Mouse (Mus musculus): ENCODE measurements around the gene Amz1. TPM values are rescaled to one million over a fixed set of nuclear protein-coding genes. Genes with fewer than 3 reads are reported as not detected.

Gene Amz1
- polyA plus RNA-seq, 1 experiment from 2014 or later = 1.6 TPM

GRCm38 (mm10) chr5:140702103-140702513 lies 21.8 kb upstream of the Amz1 start, which contains the start of gene Iqce:
TSS of gene Iqce (minus strand) at chr5:140702378.
- peak within 1 kb of the TSS; percentile 86 for H3K27ac ChIP-seq (replicated peaks)
- H3K4me1 ChIP-seq (replicated peaks) = peaks cover 59% of the 10 kb centered on the region
- 1% methylated on average over 33 of the region's 33 CpGs for WGBS
- H3K9ac ChIP-seq = peak within 1 kb of the TSS; percentile 89
- no peaks in the 10 kb centered on the region for H3K27me3 ChIP-seq
- ATAC-seq (ENCODE audit: low read depth) = peak; percentile 59
- H3K9me3 ChIP-seq = no peaks in the 10 kb centered on the region
- peak within 1 kb of the TSS; percentile 90 for H3K4me2 ChIP-seq
- H3K36me3 ChIP-seq = peaks cover 19% of the 10 kb centered on the region
- H3K4me3 ChIP-seq = peak within 1 kb of the TSS; percentile 77

- H3K27me3 ChIP-seq = no peaks in the 10 kb centered on the region
- H3K36me3 ChIP-seq = peaks cover 19% of the 10 kb centered on the region
- peak overlapping the region; percentile 89 for H3K9ac ChIP-seq
- WGBS = 63% methylated on average over 19 of the region's 19 CpGs
- peak overlapping the region; percentile 90 for H3K4me2 ChIP-seq
- H3K4me3 ChIP-seq = peak overlapping the region; percentile 77
- peaks cover 56% of the 10 kb centered on the region for H3K4me1 ChIP-seq (replicated peaks)
- H3K9me3 ChIP-seq = no peaks in the 10 kb centered on the region
- H3K27ac ChIP-seq (replicated peaks) = peak overlapping the region; percentile 86
- ATAC-seq (ENCODE audit: low read depth) = no peak
Observed at GRCm38 (mm10) chr5:140702618-140703175, 21.2 kb upstream of the Amz1 start.

GRCm38 (mm10) chr5:140703480-140704377 lies 20.2 kb upstream of the Amz1 start:
- WGBS = 42% methylated on average over 17 of the region's 17 CpGs
- Histone ChIP-seq H3K9ac (peak overlapping the region; percentile 70), H3K36me3 (peaks cover 19% of the 10 kb centered on the region), H3K4me3 (peak overlapping the region; percentile 68), H3K27ac (replicated peaks) (peak overlapping the region; percentile 89), H3K9me3 (no peaks in the 10 kb centered on the region), H3K4me2 (peak overlapping the region; percentile 47), H3K27me3 (no peaks in the 10 kb centered on the region), H3K4me1 (replicated peaks) (peaks cover 56% of the 10 kb centered on the region)
- no peak for ATAC-seq (ENCODE audit: low read depth)

GRCm38 (mm10) chr5:140704378-140705251 lies 19.3 kb upstream of the Amz1 start, which contains the start of gene Brat1:
TSS of gene Brat1 (plus strand) at chr5:140705011.
- Histone ChIP-seq H3K36me3 (peaks cover 18% of the 10 kb centered on the region), H3K4me1 (replicated peaks) (peaks cover 54% of the 10 kb centered on the region), H3K27ac (replicated peaks) (peak within 1 kb of the TSS; percentile 89), H3K9me3 (no peaks in the 10 kb centered on the region), H3K27me3 (no peaks in the 10 kb centered on the region), H3K4me2 (peak within 1 kb of the TSS; percentile 87), H3K4me3 (peak within 1 kb of the TSS; percentile 68), H3K9ac (peak within 1 kb of the TSS; percentile 87)
- WGBS = under 1% methylated on average over 67 of the region's 69 CpGs
- peak; percentile 94 for ATAC-seq (ENCODE audit: low read depth)

- ATAC-seq (ENCODE audit: low read depth) = no peak
- Histone ChIP-seq H3K4me1 (replicated peaks) (peaks cover 44% of the 10 kb centered on the region), H3K4me3 (peak overlapping the region; percentile 68), H3K36me3 (peaks cover 29% of the 10 kb centered on the region), H3K9ac (peak overlapping the region; percentile 87), H3K9me3 (no peaks in the 10 kb centered on the region), H3K4me2 (peak overlapping the region; percentile 87), H3K27ac (replicated peaks) (peak overlapping the region; percentile 89), H3K27me3 (no peaks in the 10 kb centered on the region)
- WGBS = 68% methylated on average over 7 of the region's 7 CpGs
Observed at GRCm38 (mm10) chr5:140705501-140706171, 18.3 kb upstream of the Amz1 start.

- no peaks in the 10 kb centered on the region for H3K9me3 ChIP-seq
- peaks cover 75% of the 10 kb centered on the region for H3K36me3 ChIP-seq
- no peaks in the 10 kb centered on the region for H3K27me3 ChIP-seq
- no peak overlapping the region for H3K4me2 ChIP-seq
- H3K27ac ChIP-seq (replicated peaks) = no peak overlapping the region
- WGBS = 93% methylated on average over 6 of the region's 6 CpGs
- no peak overlapping the region for H3K4me3 ChIP-seq
- peaks cover 16% of the 10 kb centered on the region for H3K4me1 ChIP-seq (replicated peaks)
- no peak for ATAC-seq (ENCODE audit: low read depth)
- H3K9ac ChIP-seq = no peak overlapping the region
Observed at GRCm38 (mm10) chr5:140710315-140710714, 13.6 kb upstream of the Amz1 start.

GRCm38 (mm10) chr5:140711040-140711439 lies 12.9 kb upstream of the Amz1 start:
- no peak for ATAC-seq (ENCODE audit: low read depth)
- Histone ChIP-seq H3K4me3 (no peak overlapping the region), H3K9ac (no peak overlapping the region), H3K4me2 (no peak overlapping the region), H3K4me1 (replicated peaks) (peaks cover 8% of the 10 kb centered on the region), H3K27ac (replicated peaks) (no peak overlapping the region), H3K36me3 (peaks cover 83% of the 10 kb centered on the region), H3K27me3 (no peaks in the 10 kb centered on the region), H3K9me3 (no peaks in the 10 kb centered on the region)
- 81% methylated on average over 5 of the region's 5 CpGs for WGBS

- no peaks in the 10 kb centered on the region for H3K27me3 ChIP-seq
- H3K36me3 ChIP-seq = peaks cover 44% of the 10 kb centered on the region
- no peak for ATAC-seq (ENCODE audit: low read depth)
- H3K4me2 ChIP-seq = no peak overlapping the region
- no peak overlapping the region for H3K4me3 ChIP-seq
- H3K9me3 ChIP-seq = peaks cover 3% of the 10 kb centered on the region; the same call in 1 of the 2 replicates
- H3K27ac ChIP-seq (replicated peaks) = no peak overlapping the region
- H3K4me1 ChIP-seq (replicated peaks) = peaks cover 22% of the 10 kb centered on the region
- 84% methylated on average over 7 of the region's 7 CpGs for WGBS
- H3K9ac ChIP-seq = no peak overlapping the region
Observed at GRCm38 (mm10) chr5:140720773-140721172, 3.2 kb upstream of the Amz1 start.

- Histone ChIP-seq H3K27ac (replicated peaks) (no peak overlapping the region), H3K9me3 (peaks cover 3% of the 10 kb centered on the region; the same call in 1 of the 2 replicates), H3K4me1 (replicated peaks) (peaks cover 30% of the 10 kb centered on the region), H3K36me3 (peaks cover 31% of the 10 kb centered on the region), H3K4me3 (no peak overlapping the region), H3K4me2 (no peak overlapping the region), H3K27me3 (no peaks in the 10 kb centered on the region), H3K9ac (no peak overlapping the region)
- WGBS = 71% methylated on average over 3 of the region's 3 CpGs
- ATAC-seq (ENCODE audit: low read depth) = no peak
Observed at GRCm38 (mm10) chr5:140722121-140722520, 1.8 kb upstream of the Amz1 start.

GRCm38 (mm10) chr5:140726062-140726839 lies 2.3 kb downstream of the Amz1 start:
- H3K27me3 ChIP-seq = no peaks in the 10 kb centered on the region
- H3K4me2 ChIP-seq = no peak overlapping the region
- H3K9ac ChIP-seq = no peak overlapping the region
- H3K4me3 ChIP-seq = no peak overlapping the region
- peaks cover 30% of the 10 kb centered on the region for H3K4me1 ChIP-seq (replicated peaks)
- ATAC-seq (ENCODE audit: low read depth) = peak; percentile 80
- no peaks in the 10 kb centered on the region for H3K9me3 ChIP-seq
- H3K27ac ChIP-seq (replicated peaks) = peak overlapping the region; percentile 72
- H3K36me3 ChIP-seq = no peaks in the 10 kb centered on the region
- WGBS = 65% methylated on average over 7 of the region's 7 CpGs
